Mouse (Mus musculus) adrenal gland, postnatal 25 days (tissue): Measurements from ENCODE around the gene Skor1. TPM values are rescaled to one million over a fixed set of nuclear protein-coding genes. Genes with fewer than 3 reads are reported as not detected.

Experiments used
- DNase-seq: peaks from one replicate; pipeline ENCODE4 v3.0.0; 2021; ENCODE audit warnings: mixed read lengths
- long read RNA-seq: library from polyadenylated mRNA; stranded (forward); transcript quantifications from one replicate; pipeline ENCODE4 v2.0.0, GENCODE M21; 2021
- total RNA-seq: library from RNA; stranded (reverse); gene quantifications from 2 replicates; pipeline ENCODE4 v1.2.3, GENCODE M21; 2021

Skor1 gene
- total RNA-seq = 0.12 TPM in 1 of 2 replicates, not detected in the other
- long read RNA-seq = 0 reads

DNA sequence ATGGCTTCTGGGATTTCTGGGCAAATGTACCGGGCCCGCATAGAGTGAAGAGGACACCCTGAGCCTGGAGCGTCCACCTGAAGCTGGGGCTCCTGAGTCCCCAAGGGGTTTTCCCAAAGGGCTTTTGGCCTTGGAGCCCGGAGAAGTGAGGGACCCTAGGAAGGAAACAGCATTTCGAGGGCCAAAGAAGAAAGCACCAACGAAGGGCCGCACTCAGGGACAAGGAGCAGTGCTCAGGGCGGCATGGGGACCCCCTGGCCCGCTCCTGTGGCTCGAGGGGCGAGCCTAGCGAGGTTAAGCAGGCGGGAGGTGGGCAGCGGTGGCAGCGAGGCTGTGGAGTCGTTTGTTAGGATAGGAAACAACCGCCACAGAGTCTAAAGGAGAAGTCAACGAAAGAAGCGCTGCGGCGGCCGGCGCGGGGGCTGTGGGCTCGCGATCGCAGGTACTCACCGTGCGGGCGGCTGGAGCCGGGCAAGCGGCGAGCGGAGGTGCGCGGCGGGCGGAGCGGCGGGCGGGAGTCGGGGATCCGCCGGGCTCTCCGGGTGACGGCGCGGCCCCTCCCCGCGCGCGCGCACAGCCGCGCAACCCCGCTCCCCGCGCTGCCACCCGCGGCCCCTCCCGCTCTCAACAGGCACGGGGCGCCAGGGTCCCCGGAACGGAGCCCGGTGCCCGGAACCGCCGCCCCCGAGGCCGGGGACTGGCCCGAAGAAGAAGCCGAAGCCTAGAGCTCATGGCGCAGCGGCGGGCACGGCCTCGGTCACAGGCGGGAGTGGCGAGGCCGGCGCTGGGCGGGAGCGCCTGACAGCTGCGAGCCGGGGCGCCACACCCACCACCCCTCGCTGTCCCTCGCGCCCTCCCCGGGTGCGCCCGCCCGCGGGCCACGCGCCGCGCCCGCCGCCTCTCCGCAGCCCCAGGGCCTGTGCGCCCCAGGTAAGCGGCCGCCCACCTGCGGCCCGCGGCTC, at the start of gene Skor1:
Gene Skor1, minus strand, starts transcription at position 552 of the 962 bp plus-strand sequence.
- no peak for DNase-seq

DNA sequence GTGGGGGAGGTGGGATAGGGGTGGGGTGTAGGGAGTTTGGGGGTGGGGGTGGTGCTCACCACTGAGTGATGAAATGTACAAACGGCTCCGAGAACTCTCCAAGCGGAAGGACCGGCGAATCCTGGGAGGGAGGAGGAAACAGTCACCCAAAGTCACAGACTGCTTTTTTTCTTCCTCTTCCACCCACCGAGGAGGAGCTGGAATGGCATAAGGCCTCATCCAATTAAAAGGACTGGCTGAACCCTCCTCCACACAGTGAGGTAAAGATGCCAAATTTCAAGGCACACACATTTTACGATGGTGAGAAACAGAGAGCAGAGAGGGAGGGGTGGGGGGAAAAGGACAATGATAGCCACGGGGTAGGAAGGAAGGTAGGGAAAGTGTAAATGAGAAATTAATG, 48.5 kb upstream of the Skor1 start:
- no peak for DNase-seq

DNA sequence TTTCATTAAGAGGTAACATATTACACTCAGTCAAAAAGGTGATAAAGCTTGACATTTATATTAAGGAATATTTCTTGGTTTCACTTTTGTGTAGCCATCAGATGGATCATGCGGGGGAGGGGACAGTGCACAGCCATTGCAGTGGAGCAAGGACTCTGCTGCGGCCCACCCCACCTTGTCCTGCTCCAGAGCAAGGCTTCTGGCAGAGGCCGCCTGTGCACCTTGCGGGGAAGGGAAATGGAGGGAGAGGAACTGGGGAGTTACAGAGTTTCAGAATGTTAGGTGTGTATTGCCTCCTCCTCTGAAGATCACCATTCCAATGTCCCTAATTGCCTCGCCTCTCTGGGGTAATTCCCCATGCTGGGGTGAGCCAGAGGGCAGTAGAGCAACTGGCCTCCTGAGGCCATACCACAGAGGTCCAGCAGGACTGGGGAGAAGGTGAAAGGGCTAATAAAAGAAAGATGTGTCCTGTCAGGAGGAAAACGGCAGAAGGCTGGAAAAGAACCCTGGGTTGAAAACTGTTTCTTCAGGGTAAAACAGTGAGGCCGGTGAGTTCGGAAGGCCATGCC, 47.4 kb upstream of the Skor1 start:
- no peak for DNase-seq

DNA sequence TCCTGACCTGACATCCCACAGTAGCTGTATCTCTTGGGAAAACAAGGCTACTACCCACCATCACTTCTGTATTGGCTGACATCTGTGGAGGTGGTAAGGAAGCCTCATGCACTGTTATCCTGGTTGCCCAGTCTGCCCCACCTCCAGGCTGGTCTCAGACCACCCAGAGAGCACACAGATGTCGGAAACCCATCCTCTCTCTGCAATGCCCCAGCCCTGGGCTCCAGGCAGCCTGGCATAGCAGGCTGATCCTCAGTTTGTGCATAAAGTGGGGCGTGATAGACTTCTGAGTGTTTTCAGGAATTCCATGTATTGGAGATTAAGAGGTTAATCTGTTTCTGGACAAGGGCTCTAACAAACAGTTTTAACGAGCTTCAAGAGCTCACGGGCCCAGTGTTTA, 46.8 kb upstream of the Skor1 start:
- DNase-seq = no peak

DNA sequence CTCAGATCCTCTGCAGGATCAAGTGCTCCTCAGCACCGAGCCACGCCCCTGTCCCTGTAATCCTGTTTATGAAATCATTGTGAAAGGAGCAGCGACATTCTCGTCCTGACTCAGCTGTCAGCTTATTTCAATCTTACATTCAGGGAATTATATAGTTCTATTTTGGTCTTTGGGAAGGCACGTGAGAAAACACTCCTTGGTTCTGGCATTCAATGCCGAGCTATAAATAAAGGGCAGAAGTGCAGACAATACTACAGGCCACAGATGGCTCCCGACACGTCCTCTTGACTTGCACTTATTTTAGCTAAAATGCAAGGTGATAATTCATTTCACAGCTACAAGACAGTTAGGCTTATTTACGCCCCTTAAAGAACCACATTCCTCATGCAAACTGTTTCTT, 46.0 kb upstream of the Skor1 start:
- DNase-seq = no peak

DNA sequence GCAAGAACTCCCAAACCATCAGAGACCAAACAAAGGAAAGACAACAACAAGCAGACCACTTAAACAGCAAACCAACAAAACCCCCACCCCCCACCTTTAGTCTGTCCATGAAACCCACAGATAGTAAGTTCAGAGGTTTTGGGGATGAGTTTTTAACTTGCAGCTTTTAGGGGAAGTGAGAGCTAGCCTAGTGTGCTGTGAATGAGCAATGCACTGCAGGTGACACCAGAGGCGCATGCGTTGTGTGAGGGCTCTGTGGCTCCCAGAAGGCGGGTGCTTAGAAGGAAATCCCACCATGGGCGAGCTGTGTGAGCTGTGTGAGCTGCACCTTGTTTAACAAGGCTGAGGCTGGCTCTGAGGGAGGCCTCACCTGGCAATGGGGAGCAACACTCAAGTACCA, 44.0 kb upstream of the Skor1 start:
- DNase-seq = no peak

DNA sequence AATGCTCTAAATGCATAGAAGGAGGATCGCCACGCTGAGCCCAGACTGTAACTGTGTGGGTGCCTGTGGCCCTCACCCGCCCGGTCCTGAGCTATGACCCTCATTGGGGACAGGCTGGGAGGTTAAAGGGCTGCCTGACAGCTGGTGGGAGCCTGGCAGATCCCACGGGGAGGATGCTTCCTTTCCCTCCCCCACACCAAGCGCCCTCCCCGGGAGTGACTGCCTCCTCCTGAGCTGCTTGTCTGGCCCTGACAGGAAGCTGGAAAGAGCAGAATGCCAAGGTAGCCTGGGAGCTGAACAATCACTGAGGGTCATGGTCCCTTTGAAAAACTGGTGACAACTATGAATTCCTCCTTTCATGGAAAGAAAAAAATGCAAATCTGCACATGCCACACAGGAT, 38.5 kb upstream of the Skor1 start:
- DNase-seq = peak; percentile 24

DNA sequence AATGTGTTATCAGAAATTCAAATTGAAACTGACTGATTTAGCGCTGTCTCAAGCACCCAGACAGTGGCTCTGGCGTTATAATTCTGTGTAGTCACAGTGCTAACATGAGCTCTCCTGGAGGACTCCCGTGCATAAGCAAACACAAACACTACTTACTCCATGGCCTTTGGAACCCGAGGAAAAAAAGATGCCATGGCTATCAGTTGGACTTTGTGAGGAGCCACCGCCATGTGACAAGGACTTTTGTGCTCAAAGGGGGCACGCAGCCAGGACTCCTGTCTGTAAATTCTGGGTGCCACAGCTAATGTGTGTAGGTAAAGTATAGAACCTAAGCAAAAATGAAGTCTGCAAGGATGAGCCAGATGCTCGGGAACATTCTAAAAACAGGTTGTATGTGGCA, 36.5 kb upstream of the Skor1 start:
- no peak for DNase-seq

DNA sequence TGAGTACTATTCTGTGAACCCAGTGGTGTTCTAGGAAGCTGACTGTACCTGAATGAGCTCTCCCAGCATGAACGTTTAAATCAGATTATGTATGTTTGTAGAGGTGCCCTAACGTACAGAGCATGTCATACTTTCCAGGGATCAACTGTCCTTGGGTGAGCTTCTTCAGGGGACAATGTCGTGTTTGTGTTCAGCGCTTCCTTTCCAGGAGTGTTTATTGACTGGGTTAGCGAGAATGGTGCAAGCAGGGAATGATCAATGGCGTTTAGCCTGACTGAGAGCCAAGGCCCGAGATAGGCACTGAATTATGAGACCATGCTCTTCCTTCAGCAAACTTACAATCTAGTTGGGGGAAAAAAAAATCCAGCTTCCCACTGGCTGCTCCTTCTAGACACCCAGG, 35.1 kb upstream of the Skor1 start:
- DNase-seq = no peak

DNA sequence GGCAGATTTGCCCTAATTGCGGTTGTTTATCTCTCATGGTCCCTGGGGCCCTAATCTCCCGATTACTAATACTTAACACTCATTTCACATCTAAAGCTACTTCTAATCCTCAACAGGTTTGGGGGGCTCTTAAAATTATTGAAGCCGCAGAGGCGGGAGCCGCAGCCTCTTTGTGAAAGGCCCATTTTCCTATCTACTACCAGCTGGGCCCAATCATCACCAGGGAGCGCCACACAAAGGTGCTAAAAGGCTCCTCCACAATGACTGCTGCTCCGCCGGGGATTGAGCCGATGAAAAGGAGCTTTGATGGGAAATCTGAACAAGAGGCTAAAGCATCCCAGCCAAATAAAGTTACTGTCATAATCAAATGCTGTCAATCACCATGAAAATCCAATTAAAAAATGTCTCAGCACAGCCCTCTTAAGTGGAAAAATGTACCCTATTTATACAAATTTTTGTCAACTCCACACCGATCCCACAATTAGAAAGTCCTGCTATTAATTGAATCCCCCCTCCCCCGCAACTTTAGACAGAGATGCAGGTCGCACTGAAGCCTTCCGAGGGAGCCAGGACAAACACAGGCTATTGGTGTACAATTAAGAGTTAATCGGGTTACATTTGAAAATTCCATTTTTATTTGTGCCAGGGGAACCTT, 33.7 kb upstream of the Skor1 start:
- no peak for DNase-seq

DNA sequence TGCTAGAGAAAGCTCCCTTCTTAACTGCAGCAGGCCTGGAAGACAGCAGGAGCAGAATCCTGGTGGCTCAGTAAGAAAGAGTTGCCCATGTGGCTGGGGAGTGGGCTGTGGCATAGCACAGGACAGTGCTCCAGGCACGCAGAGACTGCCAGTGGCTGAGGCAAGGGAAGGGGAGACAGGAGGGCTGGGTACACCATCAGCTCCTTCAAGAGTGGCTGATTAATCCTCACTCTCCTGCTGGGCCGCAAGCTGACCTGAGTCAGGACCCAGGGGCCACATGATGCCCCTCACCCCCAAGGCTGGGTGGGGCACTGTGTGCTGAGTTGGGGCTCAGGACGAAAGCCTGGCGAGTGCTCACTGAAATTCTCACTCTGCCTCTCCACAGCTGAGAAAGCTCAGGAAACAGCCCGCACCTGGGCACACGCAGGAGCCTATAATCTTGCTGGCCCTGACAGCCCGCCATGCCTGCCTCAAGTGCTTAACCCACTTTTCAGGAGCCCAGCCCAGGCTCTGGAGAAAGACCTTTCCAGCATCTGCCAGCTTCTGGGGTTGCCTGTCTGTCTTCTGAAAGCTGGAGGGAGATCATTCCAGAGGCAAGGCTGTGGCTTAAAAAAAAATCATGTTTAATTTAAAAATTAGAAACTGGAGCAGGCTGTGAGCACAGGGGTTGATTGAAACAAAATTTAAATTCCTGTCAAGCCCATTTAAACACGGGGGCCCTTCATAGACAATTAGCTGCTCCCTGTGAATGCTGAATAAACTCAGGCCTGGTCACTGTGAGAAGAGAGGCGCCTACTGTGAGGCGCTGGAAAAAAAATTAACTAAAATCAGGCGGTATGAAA, 32.8 kb upstream of the Skor1 start:
- DNase-seq = no peak

DNA sequence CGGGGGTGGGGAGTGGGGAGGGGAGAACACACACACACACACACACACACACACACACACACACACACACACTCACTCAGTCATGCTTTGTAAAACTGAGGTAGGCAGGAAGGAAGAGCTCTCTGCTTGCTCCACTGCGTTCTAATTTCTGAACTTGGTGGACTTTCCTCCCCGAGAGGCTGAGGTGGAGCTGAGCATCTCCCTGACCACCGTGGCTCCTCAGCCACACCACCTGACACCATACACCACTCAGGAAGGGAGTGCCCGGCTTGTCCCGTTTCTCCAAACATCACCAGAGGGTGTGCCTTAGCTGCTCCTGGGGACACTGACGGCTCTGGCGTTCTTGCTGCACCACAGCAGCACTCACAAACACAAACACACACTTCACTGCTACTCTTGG, 29.5 kb upstream of the Skor1 start:
- DNase-seq = no peak

DNA sequence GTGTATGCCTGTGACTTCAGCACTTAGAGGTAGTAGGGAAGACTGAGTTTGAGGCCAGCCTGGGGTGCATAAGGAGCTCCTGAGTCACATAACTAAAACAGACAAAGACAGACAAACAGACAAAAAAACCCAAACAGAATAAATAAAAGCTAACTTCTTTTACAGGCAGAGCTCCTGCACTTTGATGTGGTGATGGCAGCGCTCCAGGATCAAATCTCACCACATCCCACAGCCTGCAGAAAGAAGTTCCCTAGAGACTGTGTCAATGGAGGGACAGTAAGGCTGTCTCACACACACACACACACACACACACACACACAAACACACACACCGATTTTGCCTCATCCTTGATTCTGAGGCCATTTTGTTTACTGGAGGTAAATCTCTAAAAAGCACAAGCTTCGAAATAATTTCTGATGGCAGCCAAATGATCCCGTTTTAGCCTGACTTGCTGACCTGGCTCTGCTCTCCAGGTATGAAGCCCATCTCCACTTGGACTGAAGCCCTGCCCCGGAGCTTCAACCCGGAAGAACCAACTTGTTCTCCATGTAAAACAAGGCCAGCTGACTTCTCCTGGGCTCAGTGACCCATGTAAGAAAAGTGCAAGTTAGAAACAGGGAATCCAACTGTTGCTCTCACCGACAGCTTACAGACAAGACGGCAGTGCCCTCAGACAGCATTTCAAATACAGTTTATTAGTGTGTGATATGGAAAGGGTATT, 25.4 kb upstream of the Skor1 start:
- no peak for DNase-seq

DNA sequence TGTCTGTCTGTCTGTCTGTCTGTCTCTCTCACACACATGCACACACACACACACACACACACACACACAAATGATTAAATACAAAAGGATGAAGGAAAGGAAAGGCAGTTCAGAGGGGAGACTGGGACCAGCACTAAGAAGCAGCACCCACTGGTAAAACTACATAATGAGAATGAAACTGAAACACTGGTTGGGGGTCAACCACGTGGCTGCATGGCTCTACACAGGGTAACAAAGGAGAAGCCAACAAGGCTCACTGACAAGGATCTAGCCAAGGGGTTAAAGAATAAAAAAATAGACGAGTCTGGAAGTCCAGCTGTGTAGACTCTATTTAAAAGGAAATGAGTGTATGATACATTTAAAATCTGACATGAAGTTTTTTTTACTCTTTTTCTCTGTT, 23.2 kb upstream of the Skor1 start:
- no peak for DNase-seq

DNA sequence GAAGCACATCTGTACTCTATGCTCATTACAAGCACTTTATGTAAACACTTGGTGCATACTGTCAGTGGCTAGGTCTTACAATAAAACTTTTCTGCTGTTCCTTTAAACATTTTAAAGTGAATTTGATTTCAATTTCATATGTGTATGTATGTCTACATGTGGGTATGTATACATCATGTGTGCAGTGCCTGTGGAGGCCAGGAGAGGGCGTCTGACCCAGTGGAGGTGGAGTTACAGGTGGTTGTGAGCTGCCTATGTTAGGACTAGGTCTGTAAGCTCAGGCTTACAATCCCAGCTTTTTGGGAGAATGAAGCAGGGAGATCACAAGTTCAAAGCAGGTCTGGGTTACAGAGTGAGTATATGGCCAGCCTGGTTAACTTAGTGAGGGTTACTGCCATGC, 20.4 kb upstream of the Skor1 start:
- no peak for DNase-seq

DNA sequence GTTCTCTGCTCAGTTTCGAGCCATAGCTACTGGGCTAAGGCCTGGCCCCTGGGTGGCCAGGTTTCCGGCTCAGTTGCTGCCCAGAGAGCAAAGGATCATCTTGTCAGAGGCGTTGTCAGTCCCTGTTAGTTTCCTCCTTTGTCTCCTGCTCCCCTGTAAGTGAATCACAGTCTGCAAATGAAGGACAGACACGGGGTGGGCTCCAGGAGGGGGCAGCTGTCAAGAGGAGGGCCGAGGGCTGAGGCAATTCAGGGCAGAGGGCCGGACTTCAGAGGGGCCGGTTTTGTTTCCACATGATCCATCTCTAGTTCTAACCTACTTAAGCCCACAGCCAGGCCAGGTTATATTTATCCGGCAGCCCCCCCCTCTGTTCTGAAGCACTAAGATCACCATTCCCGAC, 16.3 kb upstream of the Skor1 start:
- no peak for DNase-seq

DNA sequence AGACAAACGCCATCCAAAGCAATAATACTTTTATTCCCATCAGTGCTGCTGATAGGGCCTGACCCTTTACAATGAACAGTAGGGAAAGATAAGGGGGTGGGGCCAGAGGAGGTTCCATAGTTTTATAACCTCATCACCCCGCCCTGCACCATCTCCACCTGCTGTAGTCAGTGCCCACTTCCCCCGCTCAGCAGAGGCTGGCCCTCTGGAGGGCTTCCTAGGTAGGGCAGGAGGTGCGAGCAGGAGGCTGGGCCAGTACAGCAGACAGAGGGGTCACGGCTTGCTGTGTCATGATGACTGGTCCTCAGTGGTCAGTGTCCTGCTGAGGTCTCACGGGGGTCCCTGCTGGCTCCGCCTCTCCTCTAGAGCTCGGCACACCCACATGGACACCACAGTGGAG, 15.0 kb upstream of the Skor1 start:
- DNase-seq = no peak

DNA sequence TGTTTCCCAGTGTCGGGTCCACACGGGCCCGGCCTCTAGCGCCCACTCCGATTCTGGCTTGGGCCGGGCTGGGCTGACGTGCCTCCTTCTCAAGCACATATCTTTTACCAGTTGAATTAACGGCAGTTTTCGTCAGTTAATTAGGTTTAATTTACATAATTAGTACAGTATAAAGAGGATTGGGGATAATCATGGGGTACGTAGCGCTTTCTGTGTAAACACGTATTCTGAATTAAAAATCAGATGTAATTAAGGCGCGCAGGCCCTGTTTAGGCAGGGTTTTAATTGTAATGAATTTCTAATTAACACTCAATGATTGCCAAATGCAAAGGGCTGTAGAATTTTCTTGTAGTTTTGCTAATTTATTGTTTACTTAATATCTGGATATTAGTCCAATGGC, 3.2 kb upstream of the Skor1 start:
- DNase-seq = no peak

DNA sequence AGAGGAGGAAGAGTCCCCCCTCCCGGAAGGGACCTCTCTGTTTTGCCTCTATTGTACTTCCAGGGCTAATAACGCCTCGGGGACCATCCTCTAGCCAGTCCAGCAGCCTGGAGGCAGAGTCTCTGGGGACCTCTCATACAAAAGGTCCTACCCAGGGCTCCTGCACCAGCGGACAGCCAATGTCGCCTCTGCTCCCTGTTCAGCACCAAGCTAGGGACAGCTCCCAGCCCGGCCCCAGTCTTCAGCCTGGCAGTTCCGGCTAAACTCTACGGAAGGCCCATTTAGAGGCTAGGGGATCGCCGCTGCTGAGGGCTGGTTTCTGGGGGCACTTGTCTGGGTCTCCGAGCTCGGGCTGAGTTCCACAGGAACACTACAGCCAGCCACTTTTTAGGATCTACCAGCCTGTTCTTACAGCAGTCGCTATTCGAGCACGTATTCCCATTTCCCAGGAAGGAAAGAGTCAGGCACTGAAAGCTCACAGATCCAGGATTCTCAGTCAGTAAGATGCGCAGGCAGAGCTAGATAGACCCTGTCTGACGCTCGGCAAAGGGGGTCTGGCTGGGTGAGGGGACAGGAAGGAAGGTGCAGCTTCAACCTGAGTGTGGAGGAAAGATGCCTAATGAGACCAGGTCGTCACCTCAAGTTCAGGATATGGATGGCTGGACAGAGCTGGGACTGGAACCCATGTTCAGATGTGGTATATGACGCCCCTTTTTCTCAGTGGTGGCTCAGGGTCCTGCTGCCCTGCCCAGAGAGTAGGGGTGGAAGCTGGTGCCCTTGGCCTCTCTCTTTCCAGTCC, 2.5 kb upstream of the Skor1 start:
- DNase-seq = peak; percentile 81

DNA sequence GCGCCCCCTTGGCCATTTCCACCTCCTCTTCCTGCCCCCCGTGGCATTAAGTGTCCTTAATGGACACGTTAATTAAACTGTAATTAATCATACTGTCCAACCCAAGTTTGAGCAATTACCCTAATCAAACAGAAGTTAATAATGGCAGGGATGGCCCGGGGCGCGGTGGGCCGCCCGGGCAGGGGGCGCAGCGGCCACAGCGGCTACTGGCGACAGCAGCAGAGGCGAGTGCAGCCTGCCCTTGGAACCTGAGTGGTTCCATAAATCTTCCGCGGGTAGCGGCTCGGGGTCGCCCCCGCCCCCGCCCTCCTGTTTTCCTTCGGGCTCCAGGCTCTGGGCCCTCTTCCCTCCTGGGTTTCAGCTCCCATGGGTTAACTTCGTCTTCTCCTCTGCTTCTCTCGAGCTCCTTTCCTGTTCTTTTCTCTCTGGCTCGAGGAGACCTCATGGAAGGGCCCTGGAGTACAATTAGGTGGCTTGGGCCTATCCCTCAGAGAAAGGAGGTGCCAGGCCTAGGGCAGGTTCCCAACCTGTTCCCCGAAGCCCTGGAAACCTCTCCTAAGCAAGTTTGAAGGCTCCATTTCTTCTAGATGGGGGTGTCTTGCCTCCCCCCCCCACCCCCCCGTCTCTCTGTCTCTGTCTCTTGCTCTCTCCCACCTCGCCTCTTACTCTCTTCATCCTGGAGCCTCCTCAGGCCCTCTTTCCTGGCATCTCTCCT, 1.5 kb upstream of the Skor1 start:
- no peak for DNase-seq
